Mouse (Mus musculus) heart, embryonic 12.5 days (tissue): ENCODE data around the gene Tmem117. TPM values are rescaled to one million over a fixed set of nuclear protein-coding genes. Genes with fewer than 3 reads are reported as not detected.

Source experiments
- ATAC-seq: fragments of 200-750 bp; cut with Nextera tagmentation; 2 replicates; pipeline ENCODE4 v1.8.0; 2017; ENCODE audit warnings: moderate TSS enrichment, moderate library complexity; ENCODE audit not compliant: insufficient number of reproducible peaks, low FRiP score
- H3K27ac ChIP-seq: fragments of 300-500 bp; sonication (generic); 2 replicates; pipeline ENCODE4 v1.5.1; 2016; ENCODE audit warnings: mild to moderate bottlenecking, moderate library complexity; ENCODE audit not compliant: poor library complexity, severe bottlenecking
- H3K27me3 ChIP-seq: fragments of 300-500 bp; sonication (generic); replicated peaks from 2 replicates; pipeline ENCODE4 v1.6.1; 2016; ENCODE audit warnings: mild to moderate bottlenecking, moderate library complexity
- H3K36me3 ChIP-seq: fragments of 300-500 bp; sonication (generic); 2 replicates; pipeline ENCODE4 v1.6.1; 2016; ENCODE audit warnings: mild to moderate bottlenecking, moderate library complexity
- H3K4me1 ChIP-seq: fragments of 300-500 bp; sonication (generic); replicated peaks from 2 replicates; pipeline ENCODE4 v1.6.1; 2016; ENCODE audit warnings: mild to moderate bottlenecking
- H3K4me2 ChIP-seq: fragments of 300-500 bp; sonication (generic); 2 replicates; pipeline ENCODE4 v1.6.1; 2016; ENCODE audit warnings: mild to moderate bottlenecking, moderate library complexity
- H3K4me3 ChIP-seq: fragments of 300-500 bp; sonication (generic); 2 replicates; pipeline ENCODE4 v1.5.1; 2016; ENCODE audit warnings: mild to moderate bottlenecking
- H3K9ac ChIP-seq: fragments of 300-500 bp; sonication (generic); 2 replicates; pipeline ENCODE4 v1.6.1; 2016; ENCODE audit warnings: mild to moderate bottlenecking, moderate library complexity
- H3K9me3 ChIP-seq: fragments of 300-500 bp; sonication (generic); replicated peaks from 2 replicates; pipeline ENCODE4 v1.6.1; 2016; ENCODE audit warnings: mild to moderate bottlenecking, moderate library complexity
- WGBS: fragments of 180-500 bp; shearing (Covaris S2); methylation state at CpG from one replicate; pipeline ENCODE4 v1.1.7; 2016; 5-methylcytosine and 5-hydroxymethylcytosine counted together
- polyA plus RNA-seq: library from polyadenylated mRNA; unstranded; fragments of >200 nt; fragmentation: Nextera tagmentation; extraction: Ambion mirVana; gene quantifications from 2 replicates; pipeline ENCODE4 v1.2.1, GENCODE M21; 2016

The Tmem117 gene
- polyA plus RNA-seq, 1 experiment from 2014 or later: 1.7 TPM

GRCm38 (mm10) chr15:95100133-95100532 is 471.1 kb downstream of the Tmem117 start:
- no peak overlapping the region for H3K4me2 ChIP-seq
- no peaks in the 10 kb centered on the region for H3K4me1 ChIP-seq
- no peak overlapping the region for H3K9ac ChIP-seq
- no peaks in the 10 kb centered on the region for H3K9me3 ChIP-seq
- WGBS: 78% methylated on average over 7 of the region's 7 CpGs
- no peak for ATAC-seq
- no peaks in the 10 kb centered on the region for H3K36me3 ChIP-seq
- H3K4me3 ChIP-seq: no peak overlapping the region
- no peak overlapping the region for H3K27ac ChIP-seq
- no peaks in the 10 kb centered on the region for H3K27me3 ChIP-seq

- no peak for ATAC-seq
- Histone ChIP-seq H3K9me3 (no peaks in the 10 kb centered on the region), H3K4me3 (no peak overlapping the region), H3K27me3 (no peaks in the 10 kb centered on the region), H3K36me3 (no peaks in the 10 kb centered on the region), H3K4me2 (no peak overlapping the region), H3K9ac (no peak overlapping the region), H3K4me1 (no peaks in the 10 kb centered on the region), H3K27ac (no peak overlapping the region)
Observed at GRCm38 (mm10) chr15:95101522-95101921, 472.5 kb downstream of the Tmem117 start.

- Histone ChIP-seq H3K9me3 (no peaks in the 10 kb centered on the region), H3K4me3 (no peak overlapping the region), H3K4me1 (no peaks in the 10 kb centered on the region), H3K27me3 (no peaks in the 10 kb centered on the region), H3K9ac (no peak overlapping the region), H3K36me3 (no peaks in the 10 kb centered on the region), H3K27ac (no peak overlapping the region), H3K4me2 (no peak overlapping the region)
- 78% methylated on average over 8 of the region's 8 CpGs for WGBS
- no peak for ATAC-seq
Observed at GRCm38 (mm10) chr15:95107246-95107809, 478.3 kb downstream of the Tmem117 start.

- Histone ChIP-seq H3K4me2 (no peak overlapping the region), H3K4me1 (no peaks in the 10 kb centered on the region), H3K4me3 (no peak overlapping the region), H3K9ac (no peak overlapping the region), H3K9me3 (no peaks in the 10 kb centered on the region), H3K27me3 (no peaks in the 10 kb centered on the region), H3K27ac (no peak overlapping the region), H3K36me3 (no peaks in the 10 kb centered on the region)
- WGBS: 80% methylated on average over 4 of the region's 4 CpGs
- ATAC-seq: no peak
Observed at GRCm38 (mm10) chr15:95108626-95109025, 479.6 kb downstream of the Tmem117 start.

DNA sequence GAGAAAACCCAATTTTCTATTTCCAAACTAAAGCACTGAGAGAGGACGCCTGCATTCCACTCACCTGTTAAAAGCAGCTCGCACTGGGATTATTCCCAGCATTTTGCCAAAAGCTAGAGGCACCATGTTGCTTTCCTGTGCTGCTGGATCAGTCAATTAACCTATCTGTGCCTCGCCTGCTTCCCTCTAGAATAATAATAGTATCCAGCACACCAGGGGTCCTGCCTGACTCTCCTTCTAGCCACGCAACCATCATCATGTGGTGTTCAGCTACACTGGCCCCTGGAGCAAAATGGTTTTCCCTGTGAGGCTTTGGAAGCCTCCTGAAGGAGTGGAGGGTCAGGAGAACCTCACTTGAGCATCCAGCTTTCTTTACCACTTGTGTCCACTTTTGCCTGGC is 502.4 kb downstream of the Tmem117 start:
- no peaks in the 10 kb centered on the region for H3K36me3 ChIP-seq
- H3K9me3 ChIP-seq: no peaks in the 10 kb centered on the region
- no peak overlapping the region for H3K9ac ChIP-seq
- H3K27me3 ChIP-seq: no peaks in the 10 kb centered on the region
- H3K4me2 ChIP-seq: no peak overlapping the region
- ATAC-seq: no peak
- no peak overlapping the region for H3K4me3 ChIP-seq
- no peak overlapping the region for H3K27ac ChIP-seq
- H3K4me1 ChIP-seq: no peaks in the 10 kb centered on the region
- 67% methylated on average over 4 of the region's 4 CpGs for WGBS

DNA sequence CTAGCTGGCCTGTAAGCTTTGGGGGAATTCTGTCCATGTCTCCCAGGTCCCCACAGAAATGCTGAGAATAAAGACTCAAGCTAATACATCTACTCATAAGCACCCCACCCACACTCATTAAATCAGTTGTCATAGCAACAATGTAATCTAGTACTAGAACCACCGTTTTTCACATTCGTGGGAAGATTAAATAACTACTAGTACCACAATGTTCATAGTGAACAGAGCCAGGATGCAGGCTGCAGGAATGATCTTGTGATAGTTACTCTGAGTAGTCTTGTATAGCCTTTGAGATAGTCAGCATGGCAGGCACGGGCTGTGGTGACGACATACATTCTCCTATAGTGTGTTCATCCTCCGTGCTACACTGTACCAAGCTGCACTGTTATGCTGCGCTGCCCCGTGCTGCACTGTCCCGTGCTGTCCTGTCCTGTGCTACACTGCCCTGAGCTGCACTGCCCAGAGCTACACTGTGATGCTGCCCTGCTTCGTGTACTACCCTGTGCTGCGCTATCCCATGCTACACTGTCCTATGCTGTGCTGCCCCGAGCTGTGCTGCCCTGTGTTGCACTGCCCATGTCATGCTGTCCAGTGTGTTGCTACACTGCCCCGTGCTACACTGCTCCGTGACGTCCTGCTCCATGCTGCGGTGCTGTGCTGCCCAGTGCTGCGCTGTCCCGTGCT is 507.0 kb downstream of the Tmem117 start:
- no peaks in the 10 kb centered on the region for H3K4me1 ChIP-seq
- H3K4me2 ChIP-seq: no peak overlapping the region
- no peak overlapping the region for H3K27ac ChIP-seq
- no peak overlapping the region for H3K4me3 ChIP-seq
- no peaks in the 10 kb centered on the region for H3K9me3 ChIP-seq
- H3K9ac ChIP-seq: no peak overlapping the region
- 0 out of 2 replicates have a peak, but pooled peaks have one; percentile 36 for ATAC-seq
- H3K27me3 ChIP-seq: no peaks in the 10 kb centered on the region
- 85% methylated on average over 17 of the region's 17 CpGs for WGBS
- H3K36me3 ChIP-seq: no peaks in the 10 kb centered on the region

GRCm38 (mm10) chr15:95137018-95137810 is 508.2 kb downstream of the Tmem117 start:
- Histone ChIP-seq H3K27ac (no peak overlapping the region), H3K36me3 (no peaks in the 10 kb centered on the region), H3K4me3 (no peak overlapping the region), H3K4me2 (no peak overlapping the region), H3K9ac (no peak overlapping the region), H3K27me3 (no peaks in the 10 kb centered on the region), H3K9me3 (no peaks in the 10 kb centered on the region), H3K4me1 (no peaks in the 10 kb centered on the region)
- 61% methylated on average over 10 of the region's 10 CpGs for WGBS
- no peak for ATAC-seq

DNA sequence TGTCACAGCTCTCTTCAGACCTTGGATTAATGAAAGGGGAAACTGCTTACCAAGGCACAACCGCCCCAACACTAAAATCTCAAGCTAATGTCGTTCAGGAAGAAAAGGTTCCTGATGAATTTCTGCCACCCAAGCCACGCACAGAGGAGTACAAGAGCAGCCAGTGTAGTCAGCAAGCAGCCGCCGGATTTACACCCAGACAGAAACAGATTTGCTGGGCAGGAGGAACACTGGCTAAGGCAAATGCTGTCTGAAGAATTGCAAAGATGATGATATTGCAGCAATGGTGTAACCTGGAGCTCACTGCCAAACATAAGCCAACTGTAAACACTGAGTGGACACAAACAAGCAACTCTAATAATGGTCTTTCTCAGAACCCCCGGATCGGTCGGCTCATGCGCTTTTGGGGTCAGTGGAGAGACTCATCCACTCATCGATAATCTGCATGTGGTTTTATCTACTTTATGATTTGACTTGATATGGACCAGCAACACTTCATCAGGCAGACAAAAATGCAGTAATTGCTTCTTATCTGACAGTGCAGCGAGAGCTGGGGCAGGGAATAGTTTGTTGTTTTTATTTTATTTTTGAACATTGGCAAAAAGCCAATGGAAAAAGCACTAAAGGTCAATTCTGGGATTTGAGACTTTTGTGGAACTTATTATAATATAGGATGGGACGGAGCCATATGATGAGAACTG is 509.8 kb downstream of the Tmem117 start:
- no peaks in the 10 kb centered on the region for H3K36me3 ChIP-seq
- no peak overlapping the region for H3K9ac ChIP-seq
- H3K4me2 ChIP-seq: no peak overlapping the region
- no peaks in the 10 kb centered on the region for H3K9me3 ChIP-seq
- H3K27ac ChIP-seq: no peak overlapping the region
- no peaks in the 10 kb centered on the region for H3K4me1 ChIP-seq
- ATAC-seq: no peak
- no peak overlapping the region for H3K4me3 ChIP-seq
- no peaks in the 10 kb centered on the region for H3K27me3 ChIP-seq
- 63% methylated on average over 12 of the region's 12 CpGs for WGBS

- H3K9ac ChIP-seq: no peak overlapping the region
- no peaks in the 10 kb centered on the region for H3K36me3 ChIP-seq
- H3K4me2 ChIP-seq: no peak overlapping the region
- no peak overlapping the region for H3K4me3 ChIP-seq
- no peaks in the 10 kb centered on the region for H3K4me1 ChIP-seq
- WGBS: 70% methylated on average over 2 of the region's 2 CpGs
- no peak overlapping the region for H3K27ac ChIP-seq
- no peaks in the 10 kb centered on the region for H3K9me3 ChIP-seq
- ATAC-seq: no peak
- H3K27me3 ChIP-seq: no peaks in the 10 kb centered on the region
Observed at GRCm38 (mm10) chr15:95144131-95144530, 515.1 kb downstream of the Tmem117 start.

- Histone ChIP-seq H3K9ac (no peak overlapping the region), H3K4me1 (no peaks in the 10 kb centered on the region), H3K9me3 (no peaks in the 10 kb centered on the region), H3K27ac (no peak overlapping the region), H3K36me3 (no peaks in the 10 kb centered on the region), H3K4me3 (no peak overlapping the region), H3K4me2 (no peak overlapping the region), H3K27me3 (no peaks in the 10 kb centered on the region)
- ATAC-seq: no peak
- WGBS: 67% methylated on average over 2 of the region's 2 CpGs
Observed at GRCm38 (mm10) chr15:95145118-95145517, 516.1 kb downstream of the Tmem117 start.
